Mouse (Mus musculus) heart, postnatal 0 days (tissue): ENCODE measurements around the gene Ppt2. TPM values are rescaled to one million over a fixed set of nuclear protein-coding genes. Genes with fewer than 3 reads are reported as not detected.
A peak's percentile ranks its signal among the peaks of the same experiment; 100 is the strongest.

Source experiments
- ATAC-seq: fragments of 200-750 bp; cut with Nextera tagmentation; 2 replicates; pipeline ENCODE4 v1.8.0; 2017; ENCODE audit warnings: low read depth, moderate number of reproducible peaks, moderate library complexity; ENCODE audit not compliant: insufficient read depth
- DNase-seq: peaks from one replicate; pipeline ENCODE4 v3.0.0-alpha.2; 2016; ENCODE audit warnings: low spot score
- H3K27ac ChIP-seq: fragments of 300-500 bp; sonication (generic); 2 replicates; pipeline ENCODE4 v1.5.1; 2014; ENCODE audit warnings: low read depth, mild to moderate bottlenecking
- H3K27me3 ChIP-seq: fragments of 300-500 bp; sonication (generic); 2 replicates; pipeline ENCODE4 v1.6.1; 2014; ENCODE audit warnings: low read length, mixed read lengths; ENCODE audit not compliant: control insufficient read depth, insufficient read depth
- H3K36me3 ChIP-seq: fragments of 300-500 bp; sonication (generic); replicated peaks from 2 replicates; pipeline ENCODE4 v1.6.1; 2014; ENCODE audit warnings: low read length, mixed read lengths; ENCODE audit not compliant: control insufficient read depth, insufficient read depth
- H3K4me1 ChIP-seq: fragments of 300-500 bp; sonication (generic); 2 replicates; pipeline ENCODE4 v1.6.1; 2014; ENCODE audit warnings: antibody characterized with exemption; ENCODE audit not compliant: control insufficient read depth, insufficient read depth
- H3K4me2 ChIP-seq: fragments of 300-500 bp; sonication (generic); 2 replicates; pipeline ENCODE4 v1.6.1; 2014; ENCODE audit warnings: low read depth, mild to moderate bottlenecking, low read length, moderate library complexity
- H3K4me3 ChIP-seq: fragments of 300-500 bp; sonication (generic); 2 replicates; pipeline ENCODE4 v1.5.1; 2014; ENCODE audit warnings: low read depth, low read length
- H3K9ac ChIP-seq: fragments of 300-500 bp; sonication (generic); replicated peaks from 2 replicates; pipeline ENCODE4 v1.6.1; 2014; ENCODE audit warnings: low read depth, low read length, mixed read lengths
- H3K9me3 ChIP-seq: fragments of 300-500 bp; sonication (generic); replicated peaks from 2 replicates; pipeline ENCODE4 v1.6.1; 2016; ENCODE audit warnings: low read length; ENCODE audit not compliant: control insufficient read depth
- CTCF ChIP-seq: IDR thresholded peaks from 2 replicates; pipeline ENCODE4 v1.5.1; 2016; ENCODE audit warnings: antibody characterized with exemption, control low read depth, low read depth
- EP300 ChIP-seq: IDR thresholded peaks from 2 replicates; pipeline ENCODE4 v1.6.1; 2016; ENCODE audit warnings: antibody characterized with exemption, low read depth
- WGBS: fragments of 180-500 bp; shearing (Covaris S2); extraction: QIAGEN DNeasy Blood & Tissue Kit; methylation state at CpG from one replicate; pipeline ENCODE4 v1.1.7; 2014; 5-methylcytosine and 5-hydroxymethylcytosine counted together
- polyA plus RNA-seq: library from polyadenylated mRNA; unstranded; fragments of >200 nt; fragmentation: Nextera tagmentation; extraction: Ambion mirVana; gene quantifications from 2 replicates; pipeline ENCODE4 v1.2.1, GENCODE M21; 2015
- total RNA-seq: library from RNA; depleted of rRNA; stranded (reverse); fragments of >200 nt; gene quantifications from 2 replicates; pipeline ENCODE4 v1.2.3, GENCODE M21; 2014; ENCODE audit warnings: low replicate concordance

Gene Ppt2
- total and polyA plus RNA-seq, 2 experiments from 2014 or later, result 25.7 to 37.4 TPM

DNA sequence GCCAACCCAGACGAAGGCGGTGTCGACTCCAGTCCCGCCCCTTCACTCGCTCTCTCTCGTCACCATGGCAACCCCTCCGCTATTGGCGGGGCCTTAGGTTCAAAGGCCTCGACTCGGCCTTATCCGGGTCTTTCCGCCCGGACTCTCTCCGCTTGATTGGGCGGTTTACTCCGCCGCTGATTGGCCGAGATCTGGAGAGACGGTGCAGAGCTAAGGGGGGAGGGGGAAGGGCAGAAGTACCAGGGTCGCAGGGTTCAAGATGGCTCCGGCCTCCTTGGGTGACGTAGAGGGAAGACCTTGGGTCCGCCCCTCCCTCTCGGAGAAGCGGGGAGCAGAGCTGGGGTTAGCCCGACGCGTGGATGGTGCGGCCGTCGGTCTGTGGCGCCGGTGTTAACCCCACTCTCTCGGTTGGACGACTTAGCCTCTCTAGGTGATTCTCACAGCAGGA, 24.2 kb downstream of the Ppt2 start, which contains the start of gene Agpat1:
Gene Agpat1 (plus strand): TSS at position 202 of the 448 bp plus-strand sequence.
- Histone ChIP-seq H3K4me3 (peak within 1 kb of the TSS; percentile 70), H3K4me1 (peaks cover 22% of the 10 kb centered on the region), H3K9ac (peak within 1 kb of the TSS; percentile 84), H3K36me3 (peaks cover 20% of the 10 kb centered on the region), H3K27me3 (no peaks in the 10 kb centered on the region), H3K27ac (peak within 1 kb of the TSS; percentile 95), H3K9me3 (no peaks in the 10 kb centered on the region), H3K4me2 (peak within 1 kb of the TSS; percentile 98)
- TF ChIP-seq CTCF, result no peak
- TF ChIP-seq EP300, result peak; percentile 2; the same call in 1 of the 2 replicates
- ATAC-seq (peak; percentile 89), DNase-seq (peak; percentile 100)
- under 1% methylated on average over 35 of the region's 35 CpGs for WGBS

DNA sequence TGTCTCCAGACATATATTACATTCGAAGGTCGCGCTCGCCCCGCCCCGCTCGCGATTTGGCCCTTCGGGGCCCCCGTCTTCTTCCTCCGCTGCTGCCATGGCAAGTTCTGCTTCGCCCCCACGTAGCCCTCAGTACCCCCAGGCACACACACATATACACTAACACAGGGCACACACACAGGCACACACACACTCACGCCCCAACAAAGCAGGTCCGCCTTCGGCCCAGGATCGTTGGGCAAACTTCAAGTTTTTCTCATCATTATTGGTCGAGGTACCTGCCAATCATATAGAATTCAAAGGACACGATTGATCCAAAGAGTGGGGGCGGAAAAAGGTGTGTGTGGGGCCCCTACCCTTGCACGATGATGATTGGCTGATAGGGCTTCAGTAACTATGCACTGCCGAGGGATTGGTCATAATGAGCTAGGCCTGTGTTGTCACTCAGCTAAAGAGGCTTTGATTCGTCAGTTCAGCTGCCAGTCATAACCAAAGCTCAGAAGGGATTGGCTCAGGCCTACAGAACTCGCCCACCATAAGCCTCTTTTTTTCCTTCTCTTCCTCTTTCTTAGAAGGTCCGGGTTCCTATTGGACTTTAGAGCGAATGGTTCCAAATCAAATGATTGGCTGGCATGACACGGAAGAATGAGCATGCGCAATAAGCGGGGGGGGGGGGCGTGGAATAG, 24.8 kb downstream of the Ppt2 start, which contains the start of gene Rnf5:
Gene Rnf5 (minus strand): TSS at position 316 of the 686 bp plus-strand sequence.
- under 1% methylated on average over 30 of the region's 30 CpGs for WGBS
- H3K9ac ChIP-seq, result peak within 1 kb of the TSS; percentile 72

DNA sequence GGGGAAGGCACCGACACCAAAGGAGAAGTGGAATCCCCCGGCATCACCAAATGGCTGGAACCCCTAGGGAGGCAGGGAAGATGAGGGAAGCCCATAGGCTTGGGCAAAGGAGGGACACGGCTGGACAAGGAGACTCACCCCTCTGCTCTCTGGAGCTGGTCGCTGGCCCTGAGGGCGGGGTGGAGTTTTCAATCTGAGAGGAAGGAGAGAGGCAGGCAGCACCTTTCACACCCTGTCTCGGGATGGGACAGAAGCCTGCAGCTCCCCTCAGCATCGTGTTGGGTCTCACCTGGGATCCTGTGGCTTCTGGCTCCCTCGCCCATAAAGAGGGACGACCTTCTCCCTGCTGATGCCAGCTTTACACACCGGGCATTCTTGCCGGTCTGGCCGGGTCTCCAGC, 26.5 kb downstream of the Ppt2 start:
- H3K9me3 ChIP-seq, result no peaks in the 10 kb centered on the region
- no peaks in the 10 kb centered on the region for H3K27me3 ChIP-seq
- no peak overlapping the region for H3K9ac ChIP-seq
- peaks cover 20% of the 10 kb centered on the region for H3K36me3 ChIP-seq
- DNase-seq (no peak), ATAC-seq (no peak)
- peaks cover 21% of the 10 kb centered on the region for H3K4me1 ChIP-seq
- no peak for TF ChIP-seq CTCF
- no peak for TF ChIP-seq EP300
- H3K27ac ChIP-seq, result no peak overlapping the region
- H3K4me3 ChIP-seq, result no peak overlapping the region
- 84% methylated on average over 12 of the region's 12 CpGs for WGBS
- no peak overlapping the region for H3K4me2 ChIP-seq

More for the DNA sequence above, 24.8 kb downstream of the Ppt2 start, which contains the start of gene Rnf5:
- peak; percentile 100 for DNase-seq
- H3K36me3 ChIP-seq, result peaks cover 20% of the 10 kb centered on the region
- TF ChIP-seq CTCF (no peak), EP300 (peak; percentile 92)
- no peaks in the 10 kb centered on the region for H3K9me3 ChIP-seq
- H3K27me3 ChIP-seq, result no peaks in the 10 kb centered on the region
- H3K4me2 ChIP-seq, result peak within 1 kb of the TSS; percentile 98
- H3K4me3 ChIP-seq, result peak within 1 kb of the TSS; percentile 70
- peaks cover 22% of the 10 kb centered on the region for H3K4me1 ChIP-seq
- ATAC-seq, result peak; percentile 90
- H3K27ac ChIP-seq, result peak within 1 kb of the TSS; percentile 95

DNA sequence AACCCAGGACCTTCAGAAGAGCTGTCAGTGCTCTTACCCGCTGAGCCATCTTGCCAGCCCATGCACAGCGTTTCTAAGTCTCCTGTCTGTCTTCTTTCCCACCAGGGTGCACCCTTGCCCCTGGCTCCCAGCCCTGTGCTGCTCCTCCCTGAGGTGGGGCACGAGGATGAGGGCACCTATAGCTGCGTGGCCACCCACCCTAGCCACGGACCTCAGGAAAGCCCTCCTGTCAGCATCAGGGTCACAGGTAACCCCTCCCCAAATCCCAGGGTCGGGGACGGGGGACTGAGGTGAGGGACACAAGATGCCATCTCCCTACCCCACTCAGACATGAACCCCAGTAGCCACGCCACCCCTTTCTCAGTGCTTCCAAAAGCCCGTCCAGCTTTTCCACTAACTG, 28.4 kb downstream of the Ppt2 start:
- peaks cover 13% of the 10 kb centered on the region for H3K4me1 ChIP-seq
- no peak overlapping the region for H3K4me2 ChIP-seq
- H3K36me3 ChIP-seq, result peaks cover 37% of the 10 kb centered on the region
- TF ChIP-seq CTCF, result no peak
- no peak for TF ChIP-seq EP300
- DNase-seq (no peak), ATAC-seq (no peak)
- H3K27ac ChIP-seq, result no peak overlapping the region
- no peak overlapping the region for H3K4me3 ChIP-seq
- H3K9me3 ChIP-seq, result no peaks in the 10 kb centered on the region
- 72% methylated on average over 9 of the region's 9 CpGs for WGBS
- H3K27me3 ChIP-seq, result no peaks in the 10 kb centered on the region
- H3K9ac ChIP-seq, result no peak overlapping the region

DNA sequence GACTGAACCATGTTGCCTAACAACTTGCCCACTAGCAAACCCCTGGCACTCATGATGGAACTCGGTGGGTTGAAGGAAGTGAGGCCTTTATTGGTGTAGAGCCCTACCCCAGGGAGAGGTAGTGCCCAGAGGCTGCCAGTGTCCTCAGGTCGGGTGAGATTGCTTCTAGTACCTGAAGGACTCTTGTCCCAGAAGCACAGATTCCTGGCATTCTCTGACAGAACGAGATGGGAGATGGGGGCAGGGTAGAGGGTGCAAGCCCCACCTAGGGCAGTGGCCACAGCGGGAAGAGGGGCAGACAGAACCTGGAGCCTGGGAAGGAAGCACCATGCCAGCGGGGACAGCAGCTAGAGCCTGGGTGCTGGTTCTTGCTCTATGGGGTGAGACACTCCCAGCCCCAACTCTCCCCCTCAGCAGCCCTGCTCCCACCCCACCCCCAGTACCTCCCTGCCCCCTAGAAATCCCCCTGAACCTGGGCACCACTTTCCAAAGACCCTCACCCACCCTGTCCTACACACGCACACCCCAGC, 30.7 kb downstream of the Ppt2 start, which contains the start of gene Ager:
Gene Ager (plus strand): TSS at position 297 of the 530 bp plus-strand sequence.
- Histone ChIP-seq H3K9me3 (no peaks in the 10 kb centered on the region), H3K4me1 (peaks cover 19% of the 10 kb centered on the region), H3K36me3 (peaks cover 43% of the 10 kb centered on the region), H3K4me2 (no peak within 1 kb of the TSS), H3K27ac (no peak within 1 kb of the TSS), H3K9ac (0 out of 2 replicates have a peak within 1 kb of the TSS, but pooled peaks have one; percentile 30), H3K27me3 (no peaks in the 10 kb centered on the region), H3K4me3 (no peak within 1 kb of the TSS)
- TF ChIP-seq CTCF, result no peak
- TF ChIP-seq EP300, result no peak
- DNase-seq (no peak), ATAC-seq (no peak)
- WGBS, result 11% methylated on average over 6 of the region's 6 CpGs
